Mouse (Mus musculus) bone marrow, adult 2 months (tissue): ENCODE data around the gene Slc9a8.

ENCODE experiments used
- CTCF ChIP-seq: fragments of 200-500 bp; IDR thresholded peaks from 2 replicates; pipeline ENCODE4 v1.5.1; 2011; ENCODE audit warnings: low read length, control low read depth; ENCODE audit not compliant: control insufficient read depth, insufficient read depth
- POLR2A ChIP-seq: fragments of 200-500 bp; IDR thresholded peaks from 2 replicates; pipeline ENCODE4 v1.6.1; 2011; ENCODE audit warnings: low read depth, mild to moderate bottlenecking, control low read depth, low read length, borderline replicate concordance; ENCODE audit not compliant: control insufficient read depth

DNA sequence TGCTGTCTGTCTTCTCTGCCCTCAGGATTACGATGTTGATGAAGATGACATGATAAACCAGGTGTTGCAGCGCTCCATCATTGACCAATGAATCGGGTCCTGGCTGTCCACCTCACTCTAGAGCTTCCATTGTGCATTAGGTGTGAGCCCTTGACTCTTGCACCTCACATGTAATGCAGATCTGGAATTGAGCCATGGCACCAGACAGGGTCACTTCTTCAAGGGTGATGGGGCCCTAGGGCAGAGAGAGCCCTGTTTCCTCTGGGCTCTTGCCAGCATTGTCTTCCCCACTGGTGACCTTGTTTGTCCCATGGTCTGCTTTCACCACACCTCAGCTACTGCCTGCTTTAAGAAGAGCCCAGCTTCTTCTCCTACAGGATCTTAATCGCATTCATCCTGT, 93.1 kb downstream of the Slc9a8 start:
- no peak for TF ChIP-seq CTCF
- no peak for TF ChIP-seq POLR2A
